Mouse (Mus musculus) CH12.LX (cell line): ENCODE measurements around the gene Ccdc97. TPM values are rescaled to one million over a fixed set of nuclear protein-coding genes. Genes with fewer than 3 reads are reported as not detected.
A peak's percentile ranks its signal among the peaks of the same experiment; 100 is the strongest.

ENCODE experiments used
- DNase-seq: peaks from one replicate; pipeline ENCODE4 v3.0.0-alpha.2; 2013; ENCODE audit errors: extremely low read depth
- H3K27ac ChIP-seq: 2 replicates; pipeline ENCODE4 v1.5.1; 2012; ENCODE audit warnings: low read depth, mild to moderate bottlenecking, control low read depth, moderate library complexity; ENCODE audit not compliant: insufficient read depth
- H3K27me3 ChIP-seq: replicated peaks from 2 replicates; pipeline ENCODE3; 2012; ENCODE audit warnings: inconsistent platforms
- H3K36me3 ChIP-seq, 2 experiments: replicated peaks in 1 of 2; 2 replicates each; pipeline versions ENCODE3 to v1.6.1; 2012; ENCODE audit warnings: inconsistent platforms in 1 of 2, low read length in 1 of 2, mild to moderate bottlenecking in 1 of 2, mixed read lengths in 1 of 2, moderate library complexity in 1 of 2; ENCODE audit not compliant: control insufficient read depth in 1 of 2, insufficient read depth in 1 of 2
- H3K4me1 ChIP-seq, 2 experiments: 2 replicates each; pipeline ENCODE4 v1.6.1; 2012; ENCODE audit warnings: inconsistent platforms in 1 of 2, moderate library complexity in 1 of 2; ENCODE audit not compliant: insufficient read depth in 2 of 2, control insufficient read depth in 1 of 2
- H3K4me2 ChIP-seq: 2 replicates; pipeline ENCODE4 v1.6.1; 2012; ENCODE audit warnings: low read depth, mild to moderate bottlenecking, control low read depth; ENCODE audit not compliant: poor library complexity, insufficient read depth, severe bottlenecking
- H3K4me3 ChIP-seq, 3 experiments: fragments of 150-350 bp in 1 of 3; sonication (generic) in 1 of 3; replicated peaks in 1 of 3; 2 replicates each; pipeline versions ENCODE3 to v1.5.1; 2011 to 2012; ENCODE audit warnings: low read depth in 2 of 3, low read length in 2 of 3, mild to moderate bottlenecking in 2 of 3, moderate library complexity in 2 of 3, control low read depth in 1 of 3, improper control_type of control experiment in 1 of 3, inconsistent platforms in 1 of 3, mixed read lengths in 1 of 3; ENCODE audit not compliant: poor library complexity in 1 of 3
- H3K79me2 ChIP-seq: replicated peaks from 2 replicates; pipeline ENCODE4 v1.6.1; 2012; ENCODE audit warnings: mild to moderate bottlenecking, moderate library complexity; ENCODE audit not compliant: control insufficient read depth, poor library complexity, insufficient read depth, severe bottlenecking; ENCODE audit errors: extremely low read depth
- H3K9ac ChIP-seq: 2 replicates; pipeline ENCODE4 v1.6.1; 2012; ENCODE audit warnings: low read depth, mild to moderate bottlenecking, control low read depth, moderate library complexity; ENCODE audit not compliant: insufficient read depth
- H3K9me3 ChIP-seq: replicated peaks from 2 replicates; pipeline ENCODE3; 2012; ENCODE audit warnings: low read length, inconsistent platforms, mixed read lengths
- CTCF ChIP-seq, 2 experiments: IDR thresholded peaks in 1 of 2; conservative IDR thresholded peaks in 1 of 2; 2 replicates each; pipeline ENCODE4 v1.5.1; 2011 to 2012; ENCODE audit warnings: low read depth in 2 of 2, low read length in 2 of 2, improper control_type of control experiment in 1 of 2, inconsistent platforms in 1 of 2, mild to moderate bottlenecking in 1 of 2, moderate library complexity in 1 of 2
- E2F4 ChIP-seq: IDR thresholded peaks from 2 replicates; pipeline ENCODE4 v1.6.1; 2011; ENCODE audit warnings: low read depth, low read length, improper control_type of control experiment; ENCODE audit not compliant: insufficient replicate concordance
- ELF1 ChIP-seq: IDR thresholded peaks from 2 replicates; pipeline ENCODE4 v1.6.1; 2014; ENCODE audit warnings: low read depth, mild to moderate bottlenecking, inconsistent platforms, low read length, improper control_type of control experiment
- JUN ChIP-seq: IDR thresholded peaks from 2 replicates; pipeline ENCODE4 v1.6.1; 2011; ENCODE audit warnings: low read depth, mild to moderate bottlenecking, low read length, improper control_type of control experiment, moderate library complexity; ENCODE audit not compliant: insufficient read depth
- KAT2A ChIP-seq: IDR thresholded peaks from 2 replicates; pipeline ENCODE4 v1.6.1; 2012; ENCODE audit warnings: low read length, improper control_type of control experiment, inconsistent platforms; ENCODE audit not compliant: insufficient replicate concordance
- NELFE ChIP-seq: IDR thresholded peaks from 2 replicates; pipeline ENCODE4 v1.6.1; 2011; ENCODE audit warnings: low read depth, low read length, improper control_type of control experiment
- NRF1 ChIP-seq: IDR thresholded peaks from 2 replicates; pipeline ENCODE4 v1.6.1; 2014; ENCODE audit warnings: low read depth, mild to moderate bottlenecking, inconsistent platforms, low read length, improper control_type of control experiment, moderate library complexity
- PAX5 ChIP-seq: IDR thresholded peaks from 2 replicates; pipeline ENCODE4 v1.6.1; 2012; ENCODE audit warnings: low read length, inconsistent platforms, mixed read lengths
- POLR2AphosphoS2 ChIP-seq: IDR thresholded peaks from 2 replicates; pipeline ENCODE4 v1.6.1; 2011; ENCODE audit warnings: low read depth, low read length, improper control_type of control experiment
- RAD21 ChIP-seq: IDR thresholded peaks from 2 replicates; pipeline ENCODE4 v1.6.1; 2011; ENCODE audit warnings: low read depth, mild to moderate bottlenecking, low read length, improper control_type of control experiment, moderate library complexity
- TBP ChIP-seq: conservative IDR thresholded peaks from 2 replicates; pipeline ENCODE4 v1.6.1; 2011; ENCODE audit warnings: low read depth, low read length, improper control_type of control experiment
- UBTF ChIP-seq: IDR thresholded peaks from 2 replicates; pipeline ENCODE4 v1.6.1; 2012; ENCODE audit warnings: low read depth, mild to moderate bottlenecking, inconsistent platforms, low read length, improper control_type of control experiment, moderate library complexity
- USF1 ChIP-seq: IDR thresholded peaks from 2 replicates; pipeline ENCODE4 v1.6.1; 2014; ENCODE audit warnings: low read depth, mild to moderate bottlenecking, inconsistent platforms, low read length, improper control_type of control experiment
- ZC3H11A ChIP-seq: IDR thresholded peaks from 2 replicates; pipeline ENCODE4 v1.6.1; 2012; ENCODE audit warnings: low read depth, mild to moderate bottlenecking, inconsistent platforms, low read length, improper control_type of control experiment
- ZKSCAN1 ChIP-seq: IDR thresholded peaks from 2 replicates; pipeline ENCODE4 v1.6.1; 2012; ENCODE audit warnings: low read depth, inconsistent platforms, low read length, improper control_type of control experiment, borderline replicate concordance
- dilution Hi-C: fragments of 300-500 bp; cut with MboI; formaldehyde crosslinking; loops from 2 replicates; pipeline ENCODE4 v1.14.3; 2020; ENCODE audit warnings: low sequenced_read_pairs; ENCODE audit not compliant: extremely low pct_unique_long_range_greater_than_20kb, extremely low pct_ligation_motif_present
- in situ Hi-C: fragments of 300-500 bp; cut with MboI; formaldehyde crosslinking; loops from 3 replicates; pipeline ENCODE4 v1.14.3; 2019; ENCODE audit warnings: low sequenced_read_pairs, low pct_ligation_motif_present, low pct_unique_long_range_greater_than_20kb, mixed read lengths
- polyA plus RNA-seq: library from polyadenylated mRNA; unstranded; fragments of >175 nt; gene quantifications from 2 replicates; pipeline ENCODE4 v1.2.1, GENCODE M21; 2012; ENCODE audit warnings: low read depth; ENCODE audit not compliant: insufficient read length
- total RNA-seq, 2 experiments: library from RNA; depleted of rRNA; stranded (reverse); fragments of 300-350 nt in 1 of 2; fragments of >200 nt in 1 of 2; gene quantifications; 2 replicates each; pipeline ENCODE4 v1.2.3; 2012 to 2014

Ccdc97 gene
- total and polyA plus RNA-seq, 3 experiments = 5.7 to 44.8 (median 14.1) TPM

GRCm38 (mm10) chr7:25702350-25702749 lies 16.5 kb downstream of the Ccdc97 start:
- Histone ChIP-seq H3K4me3 (no peak overlapping the region), H3K4me1 (peaks cover 13 to 25% of the 10 kb centered on the region in 2 experiments), H3K4me2 (no peak overlapping the region), H3K9me3 (peaks cover 27% of the 10 kb centered on the region), H3K27me3 (no peaks in the 10 kb centered on the region), H3K9ac (no peak overlapping the region), H3K27ac (no peak overlapping the region), H3K36me3 (peaks cover 62 to 90% of the 10 kb centered on the region in 2 experiments), H3K79me2 (no peaks in the 10 kb centered on the region)
- in situ Hi-C loops = no loop called here
- DNase-seq = no peak
- dilution Hi-C loops = no loop called here
- TF ChIP-seq RAD21 (peak; percentile 8), ZKSCAN1 (no peak), CTCF (conservative IDR thresholded peaks at IDR 0.05 in 1 of 2, IDR thresholded peaks at IDR 0.05 in 1 of 2; ENCODE audit: low read depth in 2 of 2, low read length in 2 of 2) (peak in 1 of 2 experiments; percentile 19; a peak in 2 of 4 replicates)

GRCm38 (mm10) chr7:25700732-25701131 lies 18.2 kb downstream of the Ccdc97 start:
- Histone ChIP-seq H3K4me3 (no peak overlapping the region), H3K36me3 (peaks cover 65 to 88% of the 10 kb centered on the region in 2 experiments), H3K4me1 (peaks cover 3 to 9% of the 10 kb centered on the region in 2 experiments), H3K27ac (no peak overlapping the region), H3K79me2 (no peaks in the 10 kb centered on the region), H3K9me3 (peaks cover 27% of the 10 kb centered on the region), H3K27me3 (no peaks in the 10 kb centered on the region), H3K4me2 (no peak overlapping the region), H3K9ac (no peak overlapping the region)
- dilution Hi-C loops = no loop called here
- DNase-seq = no peak
- in situ Hi-C loops = no loop called here
- TF ChIP-seq JUN (no peak), RAD21 (no peak), CTCF (conservative IDR thresholded peaks at IDR 0.05 in 1 of 2, IDR thresholded peaks at IDR 0.05 in 1 of 2; ENCODE audit: low read depth in 2 of 2, low read length in 2 of 2) (peak in 1 of 2 experiments; percentile 20; a peak in 1 of 4 replicates)

- no peaks in the 10 kb centered on the region for H3K4me1 ChIP-seq
- H3K4me3 ChIP-seq = no peak overlapping the region
- H3K79me2 ChIP-seq = no peaks in the 10 kb centered on the region
- peaks cover 66 to 89% of the 10 kb centered on the region in 2 experiments for H3K36me3 ChIP-seq
- H3K4me2 ChIP-seq = no peak overlapping the region
- dilution Hi-C loops = no loop called here
- in situ Hi-C loops = no loop called here
- no peak for DNase-seq
- no peak overlapping the region for H3K27ac ChIP-seq
- H3K9ac ChIP-seq = no peak overlapping the region
- H3K27me3 ChIP-seq = no peaks in the 10 kb centered on the region
- TF ChIP-seq NRF1 (no peak), USF1 (no peak), ELF1 (no peak), NELFE (no peak), KAT2A (no peak), PAX5 (no peak), ZC3H11A (no peak), TBP (no peak), POLR2AphosphoS2 (no peak), UBTF (no peak), RAD21 (no peak), E2F4 (no peak)
- H3K9me3 ChIP-seq = peaks cover 27% of the 10 kb centered on the region
Measured at GRCm38 (mm10) chr7:25699851-25700250, 19.0 kb downstream of the Ccdc97 start.
